Mouse (Mus musculus) ES-E14 (cell line): ENCODE data around the gene Coasy. TPM values are rescaled to one million over a fixed set of nuclear protein-coding genes. Genes with fewer than 3 reads are reported as not detected.
A peak's percentile ranks its signal among the peaks of the same experiment; 100 is the strongest.

Experiments
- DNase-seq: peaks from one replicate; pipeline ENCODE4 v3.0.0-alpha.2; 2013; ENCODE audit warnings: low read depth, low spot score
- H3K27ac ChIP-seq: 2 replicates; pipeline ENCODE4 v1.5.1; 2012; ENCODE audit warnings: low read depth, mild to moderate bottlenecking, low read length, moderate library complexity, mixed read lengths; ENCODE audit not compliant: poor library complexity, insufficient read depth, severe bottlenecking
- H3K36me3 ChIP-seq: 2 replicates; pipeline ENCODE4 v1.6.1; 2012; ENCODE audit warnings: mild to moderate bottlenecking, low read length, moderate library complexity, mixed read lengths; ENCODE audit not compliant: control insufficient read depth, poor library complexity, insufficient read depth, severe bottlenecking
- H3K4me1 ChIP-seq, 2 experiments: fragments of 150-350 bp in 1 of 2; sonication (generic) in 1 of 2; 2 replicates each; pipeline ENCODE4 v1.6.1; 2012; ENCODE audit warnings: low read length in 2 of 2, mild to moderate bottlenecking in 1 of 2, mixed read lengths in 1 of 2; ENCODE audit not compliant: control insufficient read depth in 2 of 2, insufficient read depth in 2 of 2, poor library complexity in 1 of 2
- H3K4me3 ChIP-seq, 2 experiments: fragments of 150-350 bp in 1 of 2; sonication (generic) in 1 of 2; 2 replicates each; pipeline ENCODE4 v1.5.1; 2012; ENCODE audit warnings: low read length in 2 of 2, low read depth in 1 of 2, mild to moderate bottlenecking in 1 of 2, mixed read lengths in 1 of 2; ENCODE audit not compliant: insufficient read depth in 1 of 2, poor library complexity in 1 of 2, severe bottlenecking in 1 of 2
- H3K9ac ChIP-seq: 2 replicates; pipeline ENCODE4 v1.6.1; 2012; ENCODE audit warnings: low read depth, mild to moderate bottlenecking, low read length, mixed read lengths; ENCODE audit not compliant: poor library complexity, insufficient read depth, severe bottlenecking
- H3K9me3 ChIP-seq: fragments of 150-350 bp; sonication (generic); 2 replicates; pipeline ENCODE4 v1.6.1; 2012; ENCODE audit warnings: low read depth, mild to moderate bottlenecking, low read length; ENCODE audit not compliant: control insufficient read depth, insufficient read depth
- CHD2 ChIP-seq: IDR thresholded peaks from 2 replicates; pipeline ENCODE4 v1.6.1; 2014; ENCODE audit warnings: mild to moderate bottlenecking, low read depth, low read length, inconsistent platforms
- HCFC1 ChIP-seq: IDR thresholded peaks from 2 replicates; pipeline ENCODE4 v1.6.1; 2012; ENCODE audit warnings: low read length, inconsistent platforms, borderline replicate concordance; ENCODE audit not compliant: insufficient read depth
- MAFK ChIP-seq: IDR thresholded peaks from 2 replicates; pipeline ENCODE4 v1.6.1; 2014; ENCODE audit warnings: mild to moderate bottlenecking, low read depth, low read length, inconsistent platforms; ENCODE audit not compliant: insufficient read depth
- ZC3H11A ChIP-seq: IDR thresholded peaks from 2 replicates; pipeline ENCODE4 v1.6.1; 2012; ENCODE audit warnings: low read depth, mild to moderate bottlenecking, inconsistent platforms, low read length, borderline replicate concordance
- ZNF384 ChIP-seq: IDR thresholded peaks from 2 replicates; pipeline ENCODE4 v1.6.1; 2012; ENCODE audit warnings: low read depth, low read length, inconsistent platforms
- in situ Hi-C, 2 experiments: fragments of 600-800 bp; cut with MboI; formaldehyde crosslinking; loops; one replicate each; pipeline ENCODE4 v1.15.1; 2025; ENCODE audit warnings: low sequenced_read_pairs in 2 of 2, inconsistent platforms in 1 of 2; ENCODE audit not compliant: unreplicated experiment in 2 of 2
- total RNA-seq: library from RNA; depleted of rRNA; stranded (reverse); fragments of 300-350 nt; gene quantifications from 2 replicates; pipeline ENCODE4 v1.2.3, GENCODE M21; 2012

Coasy gene
- total RNA-seq, 1 experiment: 21.9 TPM

DNA sequence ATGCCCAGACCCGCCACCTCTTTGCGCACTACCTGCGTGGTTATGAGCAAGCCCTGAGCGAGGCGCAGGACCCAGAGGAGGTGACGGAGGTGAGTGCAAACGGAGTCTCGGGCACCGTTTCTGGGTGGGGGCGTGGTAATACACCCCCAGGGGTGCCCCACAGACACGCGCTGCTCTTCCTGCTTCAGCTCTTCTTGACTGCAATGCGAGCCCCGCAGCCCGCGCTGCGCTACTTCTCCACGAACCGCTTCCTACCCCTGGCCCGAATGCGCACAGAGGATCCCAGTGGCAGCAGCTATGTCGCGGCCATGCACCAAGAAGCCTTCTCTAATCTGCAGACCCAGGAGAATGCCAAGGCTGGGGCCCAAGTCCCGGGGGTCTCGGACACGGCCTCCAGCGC is 2.6 kb upstream of the Coasy start:
- H3K4me3 ChIP-seq: peak overlapping the region; percentile 48 to 56
- no peaks in the 10 kb centered on the region for H3K9me3 ChIP-seq
- no peak for DNase-seq
- in situ Hi-C loops: no loop called here
- no peak overlapping the region for H3K27ac ChIP-seq
- peaks cover 1 to 5% of the 10 kb centered on the region in 2 experiments; a peak in 1 of 4 replicates for H3K4me1 ChIP-seq
- peaks cover 2% of the 10 kb centered on the region; the same call in 1 of the 2 replicates for H3K36me3 ChIP-seq
- TF ChIP-seq MAFK: no peak
- no peak for TF ChIP-seq HCFC1
- TF ChIP-seq ZC3H11A: no peak
- no peak for TF ChIP-seq CHD2
- TF ChIP-seq ZNF384: no peak
- peak overlapping the region; percentile 34; the same call in 1 of the 2 replicates for H3K9ac ChIP-seq

GRCm38 (mm10) chr11:101080421-101080820 is 1.9 kb upstream of the Coasy start:
- H3K36me3 ChIP-seq: peaks cover 5% of the 10 kb centered on the region; the same call in 1 of the 2 replicates
- no peak overlapping the region for H3K4me3 ChIP-seq
- no peak overlapping the region for H3K27ac ChIP-seq
- in situ Hi-C loops: no loop called here
- H3K9ac ChIP-seq: no peak overlapping the region
- no peak for DNase-seq
- H3K9me3 ChIP-seq: no peaks in the 10 kb centered on the region
- TF ChIP-seq ZC3H11A (no peak), HCFC1 (no peak), MAFK (no peak), ZNF384 (no peak), CHD2 (no peak)
- peaks cover 1 to 5% of the 10 kb centered on the region in 2 experiments; a peak in 1 of 4 replicates for H3K4me1 ChIP-seq

DNA sequence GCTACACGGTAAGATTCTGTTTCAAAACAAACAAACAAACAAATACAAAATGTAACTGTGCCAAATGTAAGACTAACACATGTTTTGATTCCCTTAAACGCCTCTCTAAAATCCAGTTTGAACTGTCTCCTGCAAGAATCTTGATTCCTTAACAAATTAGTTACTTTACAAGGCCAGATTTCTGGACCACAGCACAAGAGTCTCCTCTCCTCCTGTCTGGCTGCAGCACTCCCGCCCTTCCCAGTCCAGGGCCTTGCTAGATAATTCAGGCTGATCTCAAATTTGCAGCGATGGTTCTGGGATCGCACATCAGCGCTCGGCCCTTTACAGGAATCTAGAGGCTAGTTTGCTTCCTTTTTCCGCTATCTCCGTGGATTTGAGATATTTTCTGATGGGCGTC is 706 bp upstream of the Coasy start:
- H3K27ac ChIP-seq: no peak overlapping the region
- no peaks in the 10 kb centered on the region for H3K9me3 ChIP-seq
- peak overlapping the region; percentile 45; the same call in 1 of the 2 replicates for H3K9ac ChIP-seq
- H3K4me3 ChIP-seq: peak overlapping the region; percentile 56 to 74
- H3K36me3 ChIP-seq: peaks cover 10% of the 10 kb centered on the region; the same call in 1 of the 2 replicates
- in situ Hi-C loops: no loop called here
- DNase-seq: no peak
- H3K4me1 ChIP-seq: peaks cover 4 to 5% of the 10 kb centered on the region in 2 experiments; a peak in 2 of 4 replicates
- no peak for TF ChIP-seq CHD2
- no peak for TF ChIP-seq HCFC1
- no peak for TF ChIP-seq MAFK
- TF ChIP-seq ZNF384: no peak
- no peak for TF ChIP-seq ZC3H11A

GRCm38 (mm10) chr11:101083083-101083697 is 825 bp downstream of the Coasy start:
- H3K4me1 ChIP-seq: peaks cover 3 to 9% of the 10 kb centered on the region in 2 experiments; a peak in 2 of 4 replicates
- TF ChIP-seq ZNF384: no peak
- TF ChIP-seq ZC3H11A: no peak
- DNase-seq: no peak
- H3K9me3 ChIP-seq: no peaks in the 10 kb centered on the region
- H3K27ac ChIP-seq: peak overlapping the region; percentile 15; the same call in 1 of the 2 replicates
- in situ Hi-C loops: no loop called here
- H3K36me3 ChIP-seq: peaks cover 10% of the 10 kb centered on the region; the same call in 1 of the 2 replicates
- peak overlapping the region; percentile 83 to 89 for H3K4me3 ChIP-seq
- peak overlapping the region; percentile 96 for H3K9ac ChIP-seq

- in situ Hi-C loops: no loop called here
- no peak for DNase-seq
- Histone ChIP-seq H3K9ac (no peak overlapping the region), H3K27ac (no peak overlapping the region), H3K36me3 (peaks cover 14% of the 10 kb centered on the region; the same call in 1 of the 2 replicates), H3K4me1 (peaks cover 3 to 8% of the 10 kb centered on the region in 2 experiments; a peak in 2 of 4 replicates), H3K4me3 (no peak overlapping the region), H3K9me3 (no peaks in the 10 kb centered on the region)
- TF ChIP-seq CHD2 (no peak), MAFK (no peak)
Observed at GRCm38 (mm10) chr11:101084246-101084645, 1.9 kb downstream of the Coasy start.
